In the genomic region with DNA sequence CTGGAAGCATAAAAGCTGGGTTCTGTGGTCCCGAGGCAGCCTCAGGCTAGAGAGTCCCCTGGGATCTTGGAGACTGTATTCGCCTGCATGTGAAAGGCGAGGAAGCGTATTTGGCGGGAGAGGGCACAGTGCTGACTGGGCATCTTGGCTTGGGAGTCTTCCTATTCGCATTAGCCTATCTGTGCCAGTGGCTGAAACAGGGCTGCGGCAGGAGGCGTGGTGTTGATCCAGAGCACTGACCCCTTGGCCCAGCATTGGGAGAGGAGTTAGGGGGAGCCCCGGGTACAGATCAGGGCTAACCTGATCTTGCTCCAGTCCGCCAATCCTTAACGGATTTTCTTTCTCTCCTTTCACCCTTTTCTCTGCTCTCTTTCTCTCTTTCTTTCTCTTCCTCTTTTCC, we compare ENCODE assay signal across 7 mouse cellular contexts. TPM values are rescaled to one million over a fixed set of nuclear protein-coding genes. Genes with fewer than 3 reads are reported as not detected.
DNase-seq lines count a peak whose midpoint lies in the region; ATAC-seq lines count a peak whose summit lies in the region.

No protein-coding gene starts in this region.

- peaks cover 17% of the 10 kb centered on the region for H3K4me1 ChIP-seq in hindbrain, embryonic 10.5 days (replicated peaks)
- H3K4me1 ChIP-seq in neural tube, embryonic 15.5 days, result peaks cover 24% of the 10 kb centered on the region

- H3K27ac ChIP-seq in hindbrain, embryonic 10.5 days, result peak overlapping the region; percentile 90
- peak overlapping the region; percentile 88 for H3K27ac ChIP-seq in neural tube, embryonic 15.5 days (replicated peaks)

- H3K9me3 ChIP-seq in hindbrain, embryonic 10.5 days, result no peaks in the 10 kb centered on the region
- no peaks in the 10 kb centered on the region for H3K9me3 ChIP-seq in neural tube, embryonic 15.5 days (replicated peaks)

- ATAC-seq in neural tube, embryonic 15.5 days (ENCODE audit: low FRiP score), result peak; percentile 79

- intact Hi-C loops in left cerebral cortex, postnatal 4 days (cut with DNase I), result no loop called here

- 5% methylated on average over 11 of the region's 11 CpGs for WGBS in hindbrain, embryonic 10.5 days
- 2% methylated on average over 11 of the region's 11 CpGs for WGBS in neural tube, embryonic 15.5 days

- peak overlapping the region; percentile 56 for H3K4me2 ChIP-seq in neural tube, embryonic 15.5 days

- DNase-seq in left cerebral cortex, postnatal 4 days, result peak; percentile 52
- no peak for DNase-seq in left cerebral cortex, adult 11 months (ENCODE audit: low spot score)
- peak; percentile 62 to 66 for DNase-seq in cerebellum, postnatal 14 days
- peak; percentile 36 for DNase-seq in hindbrain, embryonic 10.5 days (ENCODE audit: low spot score)
- no peak for DNase-seq in frontal cortex, postnatal 10 days (ENCODE audit: low spot score in 2 of 2)
- no peak for DNase-seq in lung, postnatal 14 days

- H3K36me3 ChIP-seq in hindbrain, embryonic 10.5 days, result no peaks in the 10 kb centered on the region
- no peaks in the 10 kb centered on the region for H3K36me3 ChIP-seq in neural tube, embryonic 15.5 days

- H3K9ac ChIP-seq in neural tube, embryonic 15.5 days (replicated peaks), result peak overlapping the region; percentile 91

- peak overlapping the region; percentile 72 for H3K4me3 ChIP-seq in hindbrain, embryonic 10.5 days
- H3K4me3 ChIP-seq in neural tube, embryonic 15.5 days (replicated peaks), result peak overlapping the region; percentile 74

- H3K27me3 ChIP-seq in hindbrain, embryonic 10.5 days (ENCODE audit: insufficient read depth, poor library complexity, severe bottlenecking), result peaks cover 32% of the 10 kb centered on the region
- no peaks in the 10 kb centered on the region for H3K27me3 ChIP-seq in neural tube, embryonic 15.5 days (replicated peaks)

RNA-seq across cellular contexts. Expression of a gene that starts 28.7 kb away (rescaled TPM):
- total RNA-seq in left cerebral cortex, postnatal 4 days (2021), result 100 to 1,000 TPM; 250 to 265 TPM
- 15.1 and 22.0 TPM in 2 replicates for polyA plus RNA-seq in hindbrain, embryonic 10.5 days (2016; fragmentation: Nextera tagmentation; extraction: Ambion mirVana)
- polyA plus RNA-seq in neural tube, embryonic 15.5 days (2015; fragmentation: Nextera tagmentation; extraction: Ambion mirVana), result 45.9 and 48.1 TPM in 2 replicates

Comparison
In these comparisons a context has a peak if more than half of its experiments do, and no peak if none do; other contexts are left out.
1. DNase-seq: peak in left cerebral cortex, postnatal 4 days (single experiment), cerebellum, postnatal 14 days (2 of 2) and hindbrain, embryonic 10.5 days (single experiment); none in left cerebral cortex, adult 11 months (single experiment), frontal cortex, postnatal 10 days (0 of 2) and lung, postnatal 14 days (single experiment).